Comparison of ENCODE assay signal across 21 mouse cellular contexts in the genomic region with DNA sequence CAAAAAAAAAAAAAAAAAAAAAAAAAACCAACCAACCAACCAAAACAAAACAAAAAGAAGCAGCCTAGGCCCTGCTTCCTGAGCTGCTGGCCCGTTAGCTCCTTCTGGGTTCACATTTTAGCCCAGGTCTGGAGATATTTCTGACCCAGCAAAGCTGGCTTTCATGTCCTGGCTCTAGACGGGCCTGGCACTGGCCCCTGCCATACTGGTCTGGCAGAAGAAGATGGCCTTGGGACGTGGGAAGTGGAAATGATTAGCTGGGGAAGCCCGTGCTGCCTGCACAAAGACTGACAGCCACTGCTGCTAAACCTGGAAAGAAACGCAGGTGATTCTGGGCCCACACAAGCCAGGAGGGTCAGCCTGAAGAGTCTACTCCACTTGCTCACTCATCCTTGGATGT. TPM values are rescaled to one million over a fixed set of nuclear protein-coding genes. Genes with fewer than 3 reads are reported as not detected.
DNase-seq lines count a peak whose midpoint lies in the region; ATAC-seq and TF ChIP-seq lines count a peak whose summit lies in the region.
"Had no signal": no experiment of that assay in that cellular context is flagged by ENCODE, and none has a peak within 500 bp of the region (broad histone marks: within the 10 kb centered on the region; RNA-seq: fewer than 3 reads in every experiment).

No protein-coding gene starts in this region.

- no peak for TF ChIP-seq POLR2A in cerebellum, adult 2 months (IDR thresholded peaks at IDR 0.05; ENCODE audit: borderline replicate concordance, insufficient read depth, low read length)

- H3K9ac ChIP-seq in midbrain, embryonic 13.5 days (replicated peaks): no peak overlapping the region
- no peak overlapping the region for H3K9ac ChIP-seq in midbrain, embryonic 15.5 days
- H3K9ac ChIP-seq: embryonic facial prominence, embryonic 12.5 days; liver, embryonic 15.5 days; stomach, embryonic 15.5 days had no signal

- H3K4me3 ChIP-seq in midbrain, embryonic 13.5 days (replicated peaks): no peak overlapping the region
- H3K4me3 ChIP-seq in midbrain, embryonic 15.5 days: no peak overlapping the region
- H3K4me3 ChIP-seq in cerebellum, adult 2 months (replicated peaks; ENCODE audit: insufficient read depth, low read depth, low read length): no peak overlapping the region
- H3K4me3 ChIP-seq: embryonic facial prominence, embryonic 12.5 days; erythroblast, embryonic 14.5 days; liver, embryonic 15.5 days; stomach, embryonic 15.5 days had no signal

- no peak overlapping the region for H3K4me2 ChIP-seq in midbrain, embryonic 13.5 days (replicated peaks)
- no peak overlapping the region for H3K4me2 ChIP-seq in midbrain, embryonic 15.5 days
- H3K4me2 ChIP-seq: embryonic facial prominence, embryonic 12.5 days; heart, embryonic 11.5 days; liver, embryonic 15.5 days; stomach, embryonic 15.5 days had no signal

- ATAC-seq in midbrain, embryonic 13.5 days: no peak
- no peak for ATAC-seq in midbrain, embryonic 15.5 days (replicated peaks)
- ATAC-seq: forebrain, embryonic 14.5 days; Patski had no signal

- no peaks in the 10 kb centered on the region for H3K4me1 ChIP-seq in midbrain, embryonic 13.5 days (replicated peaks)
- H3K4me1 ChIP-seq in midbrain, embryonic 15.5 days: 0 out of 2 replicates have a peak, but pooled peaks cover 2% of the 10 kb centered on the region
- H3K4me1 ChIP-seq in cerebellum, adult 2 months (ENCODE audit: control insufficient read depth, insufficient read depth, low read length): peaks cover 4% of the 10 kb centered on the region; the same call in 1 of the 2 replicates
- H3K4me1 ChIP-seq: embryonic facial prominence, embryonic 12.5 days had no signal

- 85% methylated on average over 5 of the region's 5 CpGs for WGBS in midbrain, embryonic 13.5 days
- WGBS in midbrain, embryonic 15.5 days: 89% methylated on average over 5 of the region's 5 CpGs
- 12% methylated on average over 5 of the region's 5 CpGs for WGBS in cerebellum, adult 2 months

- 0 out of 2 replicates have a peak overlapping the region, but pooled peaks have one; percentile 7 for H3K27ac ChIP-seq in midbrain, embryonic 13.5 days
- H3K27ac ChIP-seq in midbrain, embryonic 15.5 days: no peak overlapping the region
- peak overlapping the region; percentile 8; the same call in 1 of the 2 replicates for H3K27ac ChIP-seq in cerebellum, adult 2 months (ENCODE audit: insufficient read depth, low read length)
- H3K27ac ChIP-seq: embryonic facial prominence, embryonic 12.5 days; liver, embryonic 15.5 days; stomach, embryonic 15.5 days had no signal

- no peaks in the 10 kb centered on the region for H3K9me3 ChIP-seq in midbrain, embryonic 13.5 days
- no peaks in the 10 kb centered on the region for H3K9me3 ChIP-seq in midbrain, embryonic 15.5 days
- H3K9me3 ChIP-seq: embryonic facial prominence, embryonic 12.5 days; liver, embryonic 15.5 days; stomach, embryonic 15.5 days had no signal

- peak; percentile 49 for DNase-seq in adrenal gland, postnatal 25 days
- DNase-seq in cerebellum, adult 2 months: peak; percentile 57 to 76
- peak; percentile 37 to 46 for DNase-seq in cerebellum, postnatal 36 days
- DNase-seq in embryo, embryonic 10 days (ENCODE audit: low spot score): no peak
- no peak for DNase-seq in left cerebral cortex, adult 9 months (ENCODE audit: low spot score in 2 of 2)
- no peak for DNase-seq in ovary, adult 18-20 months (ENCODE audit: low spot score)
- DNase-seq: heart, postnatal 10 days; kidney, adult 2 months; kidney, postnatal 25 days; lung, postnatal 10 days; right cerebral cortex, postnatal 25 days had no signal

- no peaks in the 10 kb centered on the region for H3K36me3 ChIP-seq in midbrain, embryonic 13.5 days
- H3K36me3 ChIP-seq in midbrain, embryonic 15.5 days (replicated peaks): no peaks in the 10 kb centered on the region
- H3K36me3 ChIP-seq: embryonic facial prominence, embryonic 12.5 days; liver, embryonic 15.5 days; stomach, embryonic 15.5 days had no signal

- no peaks in the 10 kb centered on the region for H3K27me3 ChIP-seq in midbrain, embryonic 13.5 days
- H3K27me3 ChIP-seq in midbrain, embryonic 15.5 days (replicated peaks): no peaks in the 10 kb centered on the region
- H3K27me3 ChIP-seq in cerebellum, adult 2 months (ENCODE audit: control insufficient read depth, insufficient read depth, low read length): no peaks in the 10 kb centered on the region
- H3K27me3 ChIP-seq: embryonic facial prominence, embryonic 12.5 days; liver, embryonic 15.5 days; Patski; stomach, embryonic 15.5 days had no signal

- TF ChIP-seq CTCF in cerebellum, adult 2 months (IDR thresholded peaks at IDR 0.05; ENCODE audit: borderline replicate concordance, insufficient read depth, low read depth, low read length): no peak

RNA-seq across cellular contexts. Expression of gene Afdn, which starts 49.2 kb away (rescaled TPM):
- polyA plus RNA-seq in midbrain, embryonic 13.5 days (2015; fragmentation: Nextera tagmentation; extraction: Ambion mirVana): 158 and 165 TPM in 2 replicates
- polyA plus RNA-seq in midbrain, embryonic 15.5 days (2015; fragmentation: Nextera tagmentation; extraction: Ambion mirVana): 146 and 164 TPM in 2 replicates
- 81.1 and 93.8 TPM in 2 replicates for total RNA-seq in adrenal gland, postnatal 25 days (2021)
- 85.5 and 94.0 TPM in 2 replicates for polyA plus RNA-seq in cerebellum, adult 2 months (2012; rRNA removed)
- polyA plus RNA-seq: erythroblast, embryonic 14.5 days had no signal

RNA-seq across cellular contexts. Expression of gene Tcte2, which starts 50.5 kb away (rescaled TPM):
- 16.3 and 20.6 TPM in 2 replicates for polyA plus RNA-seq in midbrain, embryonic 13.5 days (2015; fragmentation: Nextera tagmentation; extraction: Ambion mirVana)
- polyA plus RNA-seq in midbrain, embryonic 15.5 days (2015; fragmentation: Nextera tagmentation; extraction: Ambion mirVana): 18.4 and 22.8 TPM in 2 replicates
- total RNA-seq in adrenal gland, postnatal 25 days (2021): 5.3 and 6.0 TPM in 2 replicates
- 12.1 and 13.8 TPM in 2 replicates for polyA plus RNA-seq in cerebellum, adult 2 months (2012; rRNA removed)
- total RNA-seq: neutrophil, adult 5-6 weeks had no signal
- polyA plus RNA-seq: erythroblast, embryonic 14.5 days had no signal

Comparison
In these comparisons a context has a peak if more than half of its experiments do, and no peak if none do; other contexts are left out.
1. DNase-seq: peak in adrenal gland, postnatal 25 days (single experiment), cerebellum, adult 2 months (2 of 2) and cerebellum, postnatal 36 days (2 of 2); none in embryo, embryonic 10 days (single experiment), left cerebral cortex, adult 9 months (0 of 2) and ovary, adult 18-20 months (single experiment).